Mouse (Mus musculus) kidney, adult 2 months (tissue): ENCODE data around the gene Mindy2.

Source experiments
- CTCF ChIP-seq: fragments of 200-500 bp; conservative IDR thresholded peaks from 2 replicates; pipeline ENCODE4 v1.5.1; 2011; ENCODE audit warnings: low read depth, mild to moderate bottlenecking, control low read depth, low read length, moderate library complexity, mixed read lengths; ENCODE audit not compliant: insufficient read depth, insufficient read length
- POLR2A ChIP-seq: fragments of 200-500 bp; IDR thresholded peaks from one replicate; pipeline ENCODE4 v1.6.1; 2011; ENCODE audit warnings: low read depth, low read length, control low read depth

DNA sequence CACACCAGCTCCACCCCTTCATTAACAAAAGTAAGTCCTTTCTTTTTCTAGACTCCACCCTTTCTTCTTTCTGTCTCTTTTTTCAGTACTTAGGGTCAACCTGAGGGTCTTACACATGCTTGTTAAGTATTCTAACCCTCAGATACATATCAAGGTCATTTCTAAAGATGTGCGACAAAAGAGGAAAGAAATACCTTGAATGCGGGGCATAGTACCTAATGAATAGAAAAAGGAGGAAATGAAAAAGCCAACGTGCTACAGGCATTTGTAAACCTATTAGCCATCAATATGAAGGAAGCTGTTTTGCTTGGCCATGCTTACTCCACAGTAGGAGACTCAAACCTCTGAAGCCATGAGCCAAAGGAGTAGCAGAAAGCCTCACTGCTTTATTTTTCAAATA lies 33.0 kb upstream of the Mindy2 start:
- TF ChIP-seq CTCF (no peak), POLR2A (no peak)
